16 mouse cellular contexts compared by ENCODE assay signal in genomic region chr2:158356121-158356520, GRCm38 (mm10).
"Had no signal": no experiment of that assay in that cellular context is flagged by ENCODE, and none has a peak within 500 bp of the region (broad histone marks: within the 10 kb centered on the region; RNA-seq: fewer than 3 reads in every experiment).

No protein-coding gene starts in this region.

- H3K27me3 ChIP-seq: neural tube, embryonic 13.5 days; neural tube, embryonic 15.5 days; stomach, embryonic 15.5 days had no signal

- H3K4me2 ChIP-seq: neural tube, embryonic 13.5 days; neural tube, embryonic 15.5 days; stomach, embryonic 15.5 days had no signal

- H3K27ac ChIP-seq: neural tube, embryonic 13.5 days; neural tube, embryonic 15.5 days; stomach, embryonic 15.5 days; stomach, postnatal 0 days had no signal

- H3K9ac ChIP-seq: neural tube, embryonic 13.5 days; neural tube, embryonic 15.5 days; stomach, embryonic 15.5 days had no signal

- H3K4me3 ChIP-seq: neural tube, embryonic 13.5 days; neural tube, embryonic 15.5 days; stomach, embryonic 15.5 days had no signal

- H3K9me3 ChIP-seq: neural tube, embryonic 13.5 days; neural tube, embryonic 15.5 days; stomach, embryonic 15.5 days had no signal

- DNase-seq: retina, postnatal 1 day; right cerebral cortex, adult 18-20 months; right cerebral cortex, postnatal 14 days; right cerebral cortex, postnatal 25 days; right cerebral cortex, postnatal 4 days; spleen, adult 18-20 months; thymus, adult 18-20 months; thymus, adult 2 months; thymus, postnatal 14 days; thymus, postnatal 25 days; thymus, postnatal 36 days; thymus, postnatal 4 days had no signal
